Mouse (Mus musculus): ENCODE measurements around the gene Best1. TPM values are rescaled to one million over a fixed set of nuclear protein-coding genes. Genes with fewer than 3 reads are reported as not detected.

Gene Best1
- polyA plus RNA-seq, 2 experiments: 0.08 to 0.09 TPM

- no peak for TF ChIP-seq CTCF (IDR thresholded peaks at IDR 0.05; ENCODE audit: low read depth)
- TF ChIP-seq EP300 (IDR thresholded peaks at IDR 0.05; ENCODE audit: low read depth): no peak
- Histone ChIP-seq H3K4me2 (ENCODE audit: low read depth) (peak overlapping the region; percentile 98), H3K9me3 (ENCODE audit: control insufficient read depth, low read length) (no peaks in the 10 kb centered on the region), H3K9ac (replicated peaks) (peak overlapping the region; percentile 99), H3K27me3 (ENCODE audit: control insufficient read depth, insufficient read depth, low read length) (no peaks in the 10 kb centered on the region), H3K27ac (peak overlapping the region; percentile 97), H3K4me1 (replicated peaks; ENCODE audit: control insufficient read depth in 2 of 2, insufficient read depth in 2 of 2, low read length in 1 of 2) (peaks cover 35% of the 10 kb centered on the region in 2 experiments), H3K4me3 (ENCODE audit: insufficient read depth in 1 of 2, low read depth in 2 of 2, low read length in 2 of 2) (peak overlapping the region; percentile 93 to 100), H3K36me3 (replicated peaks; ENCODE audit: control insufficient read depth, insufficient read depth, low read depth) (peaks cover 31% of the 10 kb centered on the region)
- 67% methylated on average over 20 of the region's 20 CpGs for WGBS (ENCODE audit: insufficient replicate concordance)
- DNase-seq (ENCODE audit: low read depth in 3 of 3, low spot score in 3 of 3) (no peak), ATAC-seq (ENCODE audit: insufficient read depth) (no peak)
Measured at GRCm38 (mm10) chr19:9984111-9985055, 17.1 kb downstream of the Best1 start.

- 0% methylated on average over 31 of the region's 31 CpGs for WGBS (ENCODE audit: insufficient replicate concordance)
- Histone ChIP-seq H3K9ac (replicated peaks) (peak overlapping the region; percentile 99), H3K4me2 (ENCODE audit: low read depth) (peak overlapping the region; percentile 98), H3K36me3 (replicated peaks; ENCODE audit: control insufficient read depth, insufficient read depth, low read depth) (peaks cover 31% of the 10 kb centered on the region), H3K4me3 (ENCODE audit: insufficient read depth in 1 of 2, low read depth in 2 of 2, low read length in 2 of 2) (peak overlapping the region; percentile 93 to 100), H3K27ac (peak overlapping the region; percentile 97), H3K9me3 (ENCODE audit: control insufficient read depth, low read length) (no peaks in the 10 kb centered on the region), H3K4me1 (replicated peaks; ENCODE audit: control insufficient read depth in 2 of 2, insufficient read depth in 2 of 2, low read length in 1 of 2) (peaks cover 41 to 47% of the 10 kb centered on the region in 2 experiments), H3K27me3 (ENCODE audit: control insufficient read depth, insufficient read depth, low read length) (no peaks in the 10 kb centered on the region)
- TF ChIP-seq EP300 (IDR thresholded peaks at IDR 0.05; ENCODE audit: low read depth) (peak; percentile 93), CTCF (IDR thresholded peaks at IDR 0.05; ENCODE audit: low read depth) (peak; percentile 29; the same call in 1 of the 2 replicates)
- ATAC-seq (ENCODE audit: insufficient read depth) (peak; percentile 78), DNase-seq (ENCODE audit: low read depth in 3 of 3, low spot score in 3 of 3) (peak; percentile 82 to 83 (median 82))
Measured at GRCm38 (mm10) chr19:9982852-9983542, 18.4 kb downstream of the Best1 start.

GRCm38 (mm10) chr19:9982151-9982851 is 19.1 kb downstream of the Best1 start:
- Histone ChIP-seq H3K4me3 (ENCODE audit: insufficient read depth in 1 of 2, low read depth in 2 of 2, low read length in 2 of 2) (peak overlapping the region; percentile 93 to 100), H3K27me3 (ENCODE audit: control insufficient read depth, insufficient read depth, low read length) (no peaks in the 10 kb centered on the region), H3K36me3 (replicated peaks; ENCODE audit: control insufficient read depth, insufficient read depth, low read depth) (peaks cover 31% of the 10 kb centered on the region), H3K9ac (replicated peaks) (peak overlapping the region; percentile 99), H3K9me3 (ENCODE audit: control insufficient read depth, low read length) (no peaks in the 10 kb centered on the region), H3K4me1 (replicated peaks; ENCODE audit: control insufficient read depth in 2 of 2, insufficient read depth in 2 of 2, low read length in 1 of 2) (peaks cover 45 to 52% of the 10 kb centered on the region in 2 experiments), H3K27ac (peak overlapping the region; percentile 97), H3K4me2 (ENCODE audit: low read depth) (peak overlapping the region; percentile 98)
- DNase-seq (ENCODE audit: low read depth in 3 of 3, low spot score in 3 of 3): peak; percentile 95 to 97 (median 96)
- ATAC-seq (ENCODE audit: insufficient read depth): peak; percentile 85
- TF ChIP-seq EP300 (IDR thresholded peaks at IDR 0.05; ENCODE audit: low read depth): no peak
- TF ChIP-seq CTCF (IDR thresholded peaks at IDR 0.05; ENCODE audit: low read depth): no peak
- WGBS (ENCODE audit: insufficient replicate concordance): under 1% methylated on average over 59 of the region's 59 CpGs

GRCm38 (mm10) chr19:9981621-9982020 is 19.8 kb downstream of the Best1 start:
- Histone ChIP-seq H3K4me1 (replicated peaks; ENCODE audit: control insufficient read depth in 2 of 2, insufficient read depth in 2 of 2, low read length in 1 of 2) (peaks cover 49 to 52% of the 10 kb centered on the region in 2 experiments), H3K36me3 (replicated peaks; ENCODE audit: control insufficient read depth, insufficient read depth, low read depth) (peaks cover 28% of the 10 kb centered on the region), H3K9ac (replicated peaks) (peak overlapping the region; percentile 78), H3K27ac (peak overlapping the region; percentile 93), H3K27me3 (ENCODE audit: control insufficient read depth, insufficient read depth, low read length) (no peaks in the 10 kb centered on the region), H3K9me3 (ENCODE audit: control insufficient read depth, low read length) (no peaks in the 10 kb centered on the region), H3K4me2 (ENCODE audit: low read depth) (peak overlapping the region; percentile 74), H3K4me3 (ENCODE audit: insufficient read depth in 1 of 2, low read depth in 2 of 2, low read length in 2 of 2) (peak overlapping the region; percentile 82 to 93)
- WGBS (ENCODE audit: insufficient replicate concordance): 53% methylated on average over 4 of the region's 4 CpGs
- no peak for ATAC-seq (ENCODE audit: insufficient read depth)
- TF ChIP-seq CTCF (IDR thresholded peaks at IDR 0.05; ENCODE audit: low read depth) (no peak), EP300 (IDR thresholded peaks at IDR 0.05; ENCODE audit: low read depth) (no peak)
- DNase-seq (ENCODE audit: low read depth in 3 of 3, low spot score in 3 of 3): no peak

Data from liver, embryonic 14.5 days (tissue).